ENCODE assay signal across 9 mouse cellular contexts in the genomic region with DNA sequence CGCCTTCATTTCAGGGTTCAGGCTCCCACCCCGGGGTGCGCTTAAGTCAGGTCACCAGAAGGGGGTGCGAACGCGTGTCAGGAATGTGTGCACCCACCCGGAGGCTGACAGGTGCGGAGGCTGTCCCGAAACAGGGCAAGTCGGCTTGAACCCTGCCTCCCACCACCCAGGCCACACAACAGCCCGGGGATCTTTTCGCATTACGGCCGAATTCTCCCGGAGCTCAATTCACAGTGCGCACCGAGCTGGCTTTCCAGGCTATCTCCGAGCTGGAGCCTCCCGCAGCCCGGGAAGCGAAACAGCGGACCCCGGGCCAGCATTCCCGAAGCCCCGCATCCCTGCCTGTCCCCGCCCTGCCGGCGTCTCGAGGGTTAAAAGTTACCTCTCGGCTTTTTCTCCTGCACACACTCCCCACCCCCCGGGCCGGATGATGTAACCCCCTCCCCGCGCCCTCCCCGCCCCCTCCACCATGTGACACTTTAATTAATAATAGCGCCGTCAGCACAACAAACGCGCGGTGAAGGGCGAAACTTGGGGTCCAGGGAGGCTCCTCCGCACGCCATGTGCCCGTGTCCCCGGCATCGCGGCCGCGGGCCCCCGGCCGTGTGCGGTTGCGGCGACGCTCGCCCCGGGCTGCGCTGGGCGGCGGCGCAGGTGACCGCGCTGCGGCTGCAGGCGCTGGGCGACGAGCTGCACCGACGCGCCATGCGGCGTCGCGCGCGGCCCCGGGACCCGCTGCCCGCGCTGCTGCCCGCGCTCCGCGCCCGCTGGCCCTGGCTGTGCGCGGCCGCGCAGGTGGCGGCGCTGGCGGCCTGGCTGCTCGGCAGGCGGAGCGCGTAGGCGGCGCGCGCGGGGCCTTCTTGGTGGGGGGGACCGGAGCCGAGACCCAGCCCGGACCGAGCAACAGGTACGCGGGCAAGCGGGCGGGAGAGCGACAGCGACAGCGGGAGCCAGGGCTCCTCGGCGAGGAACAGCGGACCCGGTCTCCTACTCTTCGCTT. TPM values are rescaled to one million over a fixed set of nuclear protein-coding genes. Genes with fewer than 3 reads are reported as not detected.
DNase-seq lines count a peak whose midpoint lies in the region; ATAC-seq lines count a peak whose summit lies in the region.
"Had no signal": no experiment of that assay in that cellular context is flagged by ENCODE, and none has a peak within 500 bp of the region (broad histone marks: within the 10 kb centered on the region; RNA-seq: fewer than 3 reads in every experiment).

No protein-coding gene starts in this region.

- WGBS in heart, embryonic 15.5 days: under 1% methylated on average over 104 of the region's 117 CpGs
- WGBS in limb, embryonic 15.5 days: 2% methylated on average over 105 of the region's 117 CpGs

- no peaks in the 10 kb centered on the region for H3K36me3 ChIP-seq in heart, embryonic 15.5 days
- H3K36me3 ChIP-seq in limb, embryonic 15.5 days: no peaks in the 10 kb centered on the region

- no peak overlapping the region for H3K27ac ChIP-seq in heart, embryonic 15.5 days
- no peak overlapping the region for H3K27ac ChIP-seq in limb, embryonic 15.5 days

- peak overlapping the region; percentile 55 for H3K9ac ChIP-seq in heart, embryonic 15.5 days
- H3K9ac ChIP-seq in limb, embryonic 15.5 days: 0 out of 2 replicates have a peak overlapping the region, but pooled peaks have one; percentile 14

- peak overlapping the region; percentile 100 for H3K4me2 ChIP-seq in heart, embryonic 15.5 days
- H3K4me2 ChIP-seq in limb, embryonic 15.5 days: peak overlapping the region; percentile 99

- DNase-seq in CD4-positive, CD25-positive, alpha-beta regulatory T cell, adult 2 months (ENCODE audit: low read depth, low spot score): peak; percentile 35
- peak; percentile 28 for DNase-seq in right cerebral cortex, adult 18-20 months
- no peak for DNase-seq in right cerebral cortex, postnatal 36 days (ENCODE audit: low spot score in 2 of 2)
- peak; percentile 61 for DNase-seq in retina, postnatal 1 day
- DNase-seq in frontal cortex, postnatal 14 days (ENCODE audit: low spot score in 2 of 2): no peak

- peaks cover 75% of the 10 kb centered on the region for H3K27me3 ChIP-seq in heart, embryonic 15.5 days
- H3K27me3 ChIP-seq in limb, embryonic 15.5 days: peaks cover 84% of the 10 kb centered on the region

- H3K4me1 ChIP-seq in heart, embryonic 15.5 days (replicated peaks): peaks cover 31% of the 10 kb centered on the region
- peaks cover 31% of the 10 kb centered on the region for H3K4me1 ChIP-seq in limb, embryonic 15.5 days

- H3K4me3 ChIP-seq in heart, embryonic 15.5 days: peak overlapping the region; percentile 56
- peak overlapping the region; percentile 54 for H3K4me3 ChIP-seq in limb, embryonic 15.5 days
- H3K4me3 ChIP-seq: erythroblast, embryonic 14.5 days had no signal

- H3K9me3 ChIP-seq in heart, embryonic 15.5 days (replicated peaks): no peaks in the 10 kb centered on the region
- no peaks in the 10 kb centered on the region for H3K9me3 ChIP-seq in limb, embryonic 15.5 days

- no peak for ATAC-seq in CD4-positive, CD25-positive, alpha-beta regulatory T cell, adult 4 months
- no peak for ATAC-seq in heart, embryonic 15.5 days (replicated peaks; ENCODE audit: insufficient number of reproducible peaks, insufficient read depth, low FRiP score, low read depth)
- ATAC-seq in limb, embryonic 15.5 days (ENCODE audit: insufficient number of reproducible peaks, low FRiP score, low TSS enrichment, low read depth): no peak

RNA-seq across cellular contexts. Expression of gene Hrk, which starts 5.1 kb away (rescaled TPM):
- polyA plus RNA-seq in CD4-positive, CD25-positive, alpha-beta regulatory T cell, adult 4 months (2017; shearing (Covaris generic)): not detected
- polyA plus RNA-seq in heart, embryonic 15.5 days (2015; fragmentation: Nextera tagmentation; extraction: Ambion mirVana): 0.03 and 0.13 TPM in 2 replicates
- 0.04 and 0.10 TPM in 2 replicates for polyA plus RNA-seq in limb, embryonic 15.5 days (2015; fragmentation: Nextera tagmentation; extraction: Ambion mirVana)
- polyA plus RNA-seq: erythroblast, embryonic 14.5 days had no signal

RNA-seq across cellular contexts. Expression of gene Fbxw8, which starts 14.3 kb away (rescaled TPM):
- polyA plus RNA-seq in CD4-positive, CD25-positive, alpha-beta regulatory T cell, adult 4 months (2017; shearing (Covaris generic)): 1 to 10 TPM; 3.1 to 3.3 TPM
- 18.1 and 23.5 TPM in 2 replicates for polyA plus RNA-seq in heart, embryonic 15.5 days (2015; fragmentation: Nextera tagmentation; extraction: Ambion mirVana)
- polyA plus RNA-seq in limb, embryonic 15.5 days (2015; fragmentation: Nextera tagmentation; extraction: Ambion mirVana): 20.7 and 26.3 TPM in 2 replicates

Comparison
In these comparisons a context has a peak if more than half of its experiments do, and no peak if none do; other contexts are left out.
1. DNase-seq: peak in CD4-positive, CD25-positive, alpha-beta regulatory T cell, adult 2 months (single experiment), right cerebral cortex, adult 18-20 months (single experiment) and retina, postnatal 1 day (single experiment); none in right cerebral cortex, postnatal 36 days (0 of 2) and frontal cortex, postnatal 14 days (0 of 2).